Mouse (Mus musculus): Measurements from ENCODE around the gene Zbtb8os. TPM values are rescaled to one million over a fixed set of nuclear protein-coding genes. Genes with fewer than 3 reads are reported as not detected.

The Zbtb8os gene
- polyA plus RNA-seq, 2 experiments: 22.3 to 33.2 TPM

DNA sequence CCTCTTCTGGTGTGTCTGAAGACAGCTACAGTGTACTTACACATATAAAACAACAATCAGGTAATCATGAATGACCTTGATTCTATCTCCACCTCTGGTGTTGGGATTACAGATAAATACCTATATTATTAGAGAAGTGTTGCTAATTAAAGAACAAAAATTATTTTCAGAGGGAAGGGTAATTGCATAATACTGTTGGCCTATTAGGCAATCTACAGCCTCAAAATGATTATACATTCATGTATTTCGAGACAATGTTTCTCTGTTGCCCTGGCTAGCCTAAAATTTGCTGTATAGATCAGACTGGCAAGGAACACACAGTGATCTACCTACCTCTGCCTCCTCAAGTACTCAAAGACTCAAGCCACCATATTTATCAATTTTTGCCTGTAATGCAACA is 12.0 kb upstream of the Zbtb8os start:
- Histone ChIP-seq H3K36me3 (replicated peaks; ENCODE audit: control insufficient read depth, insufficient read depth, low read depth) (peaks cover 81% of the 10 kb centered on the region), H3K27me3 (ENCODE audit: control insufficient read depth, insufficient read depth, low read length) (no peaks in the 10 kb centered on the region), H3K9me3 (ENCODE audit: control insufficient read depth, low read length) (no peaks in the 10 kb centered on the region), H3K4me3 (ENCODE audit: insufficient read depth in 1 of 2, low read depth in 2 of 2, low read length in 2 of 2) (no peak overlapping the region), H3K27ac (no peak overlapping the region), H3K9ac (replicated peaks) (no peak overlapping the region), H3K4me1 (replicated peaks; ENCODE audit: control insufficient read depth in 2 of 2, insufficient read depth in 2 of 2, low read length in 1 of 2) (no peaks in the 10 kb centered on the region), H3K4me2 (ENCODE audit: low read depth) (no peak overlapping the region)
- no peak for DNase-seq (ENCODE audit: low read depth in 3 of 3, low spot score in 3 of 3)
- TF ChIP-seq CTCF (IDR thresholded peaks at IDR 0.05; ENCODE audit: low read depth) (no peak), EP300 (IDR thresholded peaks at IDR 0.05; ENCODE audit: low read depth) (no peak)
- ATAC-seq (ENCODE audit: insufficient read depth): no peak
- WGBS (ENCODE audit: insufficient replicate concordance): 71% methylated on average over 1 of the region's 1 CpGs

DNA sequence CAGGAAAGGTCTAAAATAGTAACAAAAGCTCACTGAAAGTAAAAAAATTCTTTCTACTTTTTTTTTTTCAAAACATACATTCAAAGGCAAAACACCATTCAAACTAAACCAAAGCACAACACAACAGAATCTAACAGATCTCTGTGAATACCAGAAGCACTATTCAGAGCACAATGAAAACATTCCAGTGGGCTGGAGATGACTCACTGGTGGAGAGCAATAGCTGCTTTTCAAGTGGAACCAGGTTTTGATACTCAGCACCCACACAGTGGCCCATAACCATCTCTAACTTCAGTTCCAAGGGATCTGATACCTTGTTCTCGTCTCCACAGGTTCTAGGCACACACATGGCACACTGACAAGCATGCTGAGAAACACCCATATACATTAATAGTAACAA is 10.7 kb upstream of the Zbtb8os start:
- Histone ChIP-seq H3K4me2 (ENCODE audit: low read depth) (no peak overlapping the region), H3K9ac (replicated peaks) (no peak overlapping the region), H3K9me3 (ENCODE audit: control insufficient read depth, low read length) (no peaks in the 10 kb centered on the region), H3K27ac (no peak overlapping the region), H3K27me3 (ENCODE audit: control insufficient read depth, insufficient read depth, low read length) (no peaks in the 10 kb centered on the region), H3K4me1 (replicated peaks; ENCODE audit: control insufficient read depth in 2 of 2, insufficient read depth in 2 of 2, low read length in 1 of 2) (no peaks in the 10 kb centered on the region), H3K36me3 (replicated peaks; ENCODE audit: control insufficient read depth, insufficient read depth, low read depth) (peaks cover 82% of the 10 kb centered on the region), H3K4me3 (ENCODE audit: insufficient read depth in 1 of 2, low read depth in 2 of 2, low read length in 2 of 2) (no peak overlapping the region)
- ATAC-seq (ENCODE audit: insufficient read depth) (no peak), DNase-seq (ENCODE audit: low read depth in 3 of 3, low spot score in 3 of 3) (no peak)
- TF ChIP-seq CTCF (IDR thresholded peaks at IDR 0.05; ENCODE audit: low read depth) (no peak), EP300 (IDR thresholded peaks at IDR 0.05; ENCODE audit: low read depth) (no peak)
- WGBS (ENCODE audit: insufficient replicate concordance): 79% methylated on average over 1 of the region's 1 CpGs

DNA sequence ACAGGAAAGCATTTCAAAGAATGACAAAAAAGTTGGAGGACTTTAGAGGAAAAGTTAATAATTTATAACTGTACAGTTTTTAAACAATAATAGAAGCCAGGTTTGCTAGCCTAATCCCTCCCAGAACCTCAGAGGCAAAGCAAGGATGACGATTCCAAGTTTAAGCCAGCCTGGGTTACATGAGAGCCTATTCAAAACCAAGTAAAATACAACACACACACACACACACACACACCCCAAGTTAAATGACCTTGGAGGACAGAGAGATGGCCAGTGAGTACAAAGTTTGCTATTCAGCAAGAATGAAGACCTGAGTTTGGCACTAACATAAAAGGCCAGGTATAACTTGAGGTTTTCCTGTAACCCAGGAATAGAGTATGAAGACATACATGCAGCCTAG is 9.3 kb upstream of the Zbtb8os start:
- Histone ChIP-seq H3K9ac (replicated peaks) (no peak overlapping the region), H3K36me3 (replicated peaks; ENCODE audit: control insufficient read depth, insufficient read depth, low read depth) (peaks cover 83% of the 10 kb centered on the region), H3K9me3 (ENCODE audit: control insufficient read depth, low read length) (no peaks in the 10 kb centered on the region), H3K4me1 (replicated peaks; ENCODE audit: control insufficient read depth in 2 of 2, insufficient read depth in 2 of 2, low read length in 1 of 2) (no peaks in the 10 kb centered on the region; a peak in 1 of 4 replicates), H3K4me3 (ENCODE audit: insufficient read depth in 1 of 2, low read depth in 2 of 2, low read length in 2 of 2) (no peak overlapping the region), H3K27ac (no peak overlapping the region), H3K27me3 (ENCODE audit: control insufficient read depth, insufficient read depth, low read length) (no peaks in the 10 kb centered on the region), H3K4me2 (ENCODE audit: low read depth) (no peak overlapping the region)
- WGBS (ENCODE audit: insufficient replicate concordance): 85% methylated on average over 1 of the region's 1 CpGs
- no peak for TF ChIP-seq CTCF (IDR thresholded peaks at IDR 0.05; ENCODE audit: low read depth)
- TF ChIP-seq EP300 (IDR thresholded peaks at IDR 0.05; ENCODE audit: low read depth): no peak
- DNase-seq (ENCODE audit: low read depth in 3 of 3, low spot score in 3 of 3): no peak
- no peak for ATAC-seq (ENCODE audit: insufficient read depth)

DNA sequence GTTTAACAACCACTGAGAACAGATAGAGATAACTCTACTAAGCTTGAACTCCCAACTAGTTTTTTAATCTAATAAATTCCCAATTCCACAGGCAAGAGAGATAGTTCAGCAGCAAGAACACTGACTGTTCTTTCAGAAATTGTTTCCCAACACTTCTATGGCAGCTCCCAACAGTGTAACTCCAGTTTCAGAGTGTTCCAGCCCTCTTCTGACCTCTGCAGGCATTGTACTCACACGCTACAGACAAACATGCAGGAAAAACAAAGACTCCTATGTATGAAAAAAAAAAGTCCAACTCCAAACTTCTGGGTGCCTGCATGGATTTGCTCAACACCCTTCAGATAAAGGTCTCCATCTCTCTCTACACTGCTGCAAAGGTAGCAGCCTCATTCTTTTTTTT is 2.6 kb upstream of the Zbtb8os start:
- peaks cover 19 to 21% of the 10 kb centered on the region in 2 experiments for H3K4me1 ChIP-seq (replicated peaks; ENCODE audit: control insufficient read depth in 2 of 2, insufficient read depth in 2 of 2, low read length in 1 of 2)
- no peaks in the 10 kb centered on the region for H3K27me3 ChIP-seq (ENCODE audit: control insufficient read depth, insufficient read depth, low read length)
- ATAC-seq (ENCODE audit: insufficient read depth) (no peak), DNase-seq (ENCODE audit: low read depth in 3 of 3, low spot score in 3 of 3) (no peak)
- WGBS (ENCODE audit: insufficient replicate concordance): 51% methylated on average over 1 of the region's 1 CpGs
- peak overlapping the region in 1 of 2 experiments; percentile 2; a peak in 2 of 4 replicates for H3K4me3 ChIP-seq (ENCODE audit: insufficient read depth in 1 of 2, low read depth in 2 of 2, low read length in 2 of 2)
- H3K9ac ChIP-seq (replicated peaks): peak overlapping the region; percentile 19
- TF ChIP-seq EP300 (IDR thresholded peaks at IDR 0.05; ENCODE audit: low read depth) (no peak), CTCF (IDR thresholded peaks at IDR 0.05; ENCODE audit: low read depth) (no peak)
- no peaks in the 10 kb centered on the region for H3K9me3 ChIP-seq (ENCODE audit: control insufficient read depth, low read length)
- peaks cover 52% of the 10 kb centered on the region for H3K36me3 ChIP-seq (replicated peaks; ENCODE audit: control insufficient read depth, insufficient read depth, low read depth)
- no peak overlapping the region for H3K27ac ChIP-seq
- H3K4me2 ChIP-seq (ENCODE audit: low read depth): peak overlapping the region; percentile 97

DNA sequence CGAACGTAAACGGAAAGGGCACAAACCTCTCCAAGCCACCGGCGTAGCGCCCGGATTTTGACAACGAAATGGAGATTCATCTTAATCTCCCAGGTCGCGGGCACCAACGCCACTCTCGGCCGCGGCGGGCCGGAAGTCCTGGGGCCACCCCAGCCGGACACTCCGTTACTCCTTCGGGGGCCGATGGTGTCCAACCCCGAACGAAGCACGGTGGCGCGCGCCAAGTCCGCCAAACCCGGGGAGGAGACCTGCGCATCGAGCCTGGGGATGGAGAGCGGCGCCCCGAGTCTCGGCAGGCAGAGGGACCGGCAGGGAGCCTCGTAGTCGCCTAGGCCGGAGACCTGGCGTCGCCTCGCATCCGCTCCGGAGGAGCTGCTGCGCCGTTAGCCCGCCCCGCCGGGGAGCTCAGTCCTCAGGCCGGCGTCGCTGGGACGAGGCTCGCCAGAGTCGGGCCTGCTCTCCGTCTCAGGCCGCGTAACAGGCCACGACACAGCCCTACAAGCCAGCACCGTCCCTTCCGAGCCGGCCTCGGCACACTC is 749 bp upstream of the Zbtb8os start:
- ATAC-seq (ENCODE audit: insufficient read depth) (peak; percentile 62), DNase-seq (ENCODE audit: low read depth in 3 of 3, low spot score in 3 of 3) (peak in 1 of 3 experiments; percentile 24)
- Histone ChIP-seq H3K4me2 (ENCODE audit: low read depth) (peak overlapping the region; percentile 97), H3K27me3 (ENCODE audit: control insufficient read depth, insufficient read depth, low read length) (no peaks in the 10 kb centered on the region), H3K4me3 (ENCODE audit: insufficient read depth in 1 of 2, low read depth in 2 of 2, low read length in 2 of 2) (peak overlapping the region; percentile 87 to 99), H3K9ac (replicated peaks) (peak overlapping the region; percentile 95), H3K36me3 (replicated peaks; ENCODE audit: control insufficient read depth, insufficient read depth, low read depth) (peaks cover 36% of the 10 kb centered on the region), H3K4me1 (replicated peaks; ENCODE audit: control insufficient read depth in 2 of 2, insufficient read depth in 2 of 2, low read length in 1 of 2) (peaks cover 35% of the 10 kb centered on the region in 2 experiments), H3K27ac (peak overlapping the region; percentile 82), H3K9me3 (ENCODE audit: control insufficient read depth, low read length) (no peaks in the 10 kb centered on the region)
- WGBS (ENCODE audit: insufficient replicate concordance): under 1% methylated on average over 62 of the region's 62 CpGs
- TF ChIP-seq CTCF (IDR thresholded peaks at IDR 0.05; ENCODE audit: low read depth) (no peak), EP300 (IDR thresholded peaks at IDR 0.05; ENCODE audit: low read depth) (no peak)

All from liver, embryonic 14.5 days (tissue).